Mouse (Mus musculus): ENCODE measurements around the gene Tshr. TPM values are rescaled to one million over a fixed set of nuclear protein-coding genes. Genes with fewer than 3 reads are reported as not detected.

Gene Tshr
- total and polyA plus RNA-seq, 2 experiments from 2014 or later = 0.53 to 0.55 TPM

- Histone ChIP-seq H3K27me3 (ENCODE audit: insufficient read depth, low read length) (no peaks in the 10 kb centered on the region), H3K36me3 (ENCODE audit: insufficient read depth, low read length) (no peaks in the 10 kb centered on the region), H3K27ac (ENCODE audit: low read depth, low read length) (no peak overlapping the region), H3K4me1 (ENCODE audit: insufficient read depth, low read length) (no peaks in the 10 kb centered on the region), H3K4me2 (ENCODE audit: low read depth, low read length, poor library complexity, severe bottlenecking) (no peak overlapping the region), H3K4me3 (ENCODE audit: low read depth, low read length) (no peak overlapping the region), H3K9ac (replicated peaks; ENCODE audit: low read length, poor library complexity, severe bottlenecking) (no peak overlapping the region), H3K9me3 (ENCODE audit: low read length) (no peaks in the 10 kb centered on the region)
- WGBS = 61% methylated on average over 6 of the region's 6 CpGs
- TF ChIP-seq CTCF (IDR thresholded peaks at IDR 0.05) = no peak
- ATAC-seq (ENCODE audit: low FRiP score) (no peak), DNase-seq (ENCODE audit: low spot score) (no peak)
Observed at GRCm38 (mm10) chr12:91513980-91514379, 129.6 kb downstream of the Tshr start.

- DNase-seq (ENCODE audit: low spot score) (peak; percentile 19), ATAC-seq (ENCODE audit: low FRiP score) (no peak)
- Histone ChIP-seq H3K36me3 (ENCODE audit: insufficient read depth, low read length) (no peaks in the 10 kb centered on the region), H3K27ac (ENCODE audit: low read depth, low read length) (no peak overlapping the region), H3K4me2 (ENCODE audit: low read depth, low read length, poor library complexity, severe bottlenecking) (no peak overlapping the region), H3K9me3 (ENCODE audit: low read length) (no peaks in the 10 kb centered on the region), H3K4me3 (ENCODE audit: low read depth, low read length) (no peak overlapping the region), H3K27me3 (ENCODE audit: insufficient read depth, low read length) (no peaks in the 10 kb centered on the region), H3K9ac (replicated peaks; ENCODE audit: low read length, poor library complexity, severe bottlenecking) (no peak overlapping the region), H3K4me1 (ENCODE audit: insufficient read depth, low read length) (no peaks in the 10 kb centered on the region)
- WGBS = 77% methylated on average over 3 of the region's 3 CpGs
- TF ChIP-seq CTCF (IDR thresholded peaks at IDR 0.05) = no peak
Observed at GRCm38 (mm10) chr12:91517808-91518207, 133.4 kb downstream of the Tshr start.

GRCm38 (mm10) chr12:91523626-91524025, 139.3 kb downstream of the Tshr start:
- H3K4me2 ChIP-seq (ENCODE audit: low read depth, low read length, poor library complexity, severe bottlenecking) = no peak overlapping the region
- no peaks in the 10 kb centered on the region for H3K4me1 ChIP-seq (ENCODE audit: insufficient read depth, low read length)
- H3K27me3 ChIP-seq (ENCODE audit: insufficient read depth, low read length) = no peaks in the 10 kb centered on the region
- H3K36me3 ChIP-seq (ENCODE audit: insufficient read depth, low read length) = no peaks in the 10 kb centered on the region
- TF ChIP-seq CTCF (IDR thresholded peaks at IDR 0.05) = no peak
- ATAC-seq (ENCODE audit: low FRiP score) = no peak
- 80% methylated on average over 3 of the region's 3 CpGs for WGBS
- no peak overlapping the region for H3K27ac ChIP-seq (ENCODE audit: low read depth, low read length)
- no peak for DNase-seq (ENCODE audit: low spot score)
- H3K4me3 ChIP-seq (ENCODE audit: low read depth, low read length) = no peak overlapping the region
- no peaks in the 10 kb centered on the region for H3K9me3 ChIP-seq (ENCODE audit: low read length)
- H3K9ac ChIP-seq (replicated peaks; ENCODE audit: low read length, poor library complexity, severe bottlenecking) = no peak overlapping the region

GRCm38 (mm10) chr12:91534514-91534913, 150.2 kb downstream of the Tshr start:
- Histone ChIP-seq H3K9me3 (ENCODE audit: low read length) (no peaks in the 10 kb centered on the region), H3K27me3 (ENCODE audit: insufficient read depth, low read length) (no peaks in the 10 kb centered on the region), H3K4me3 (ENCODE audit: low read depth, low read length) (no peak overlapping the region), H3K4me1 (ENCODE audit: insufficient read depth, low read length) (no peaks in the 10 kb centered on the region), H3K27ac (ENCODE audit: low read depth, low read length) (no peak overlapping the region), H3K4me2 (ENCODE audit: low read depth, low read length, poor library complexity, severe bottlenecking) (no peak overlapping the region), H3K36me3 (ENCODE audit: insufficient read depth, low read length) (no peaks in the 10 kb centered on the region), H3K9ac (replicated peaks; ENCODE audit: low read length, poor library complexity, severe bottlenecking) (no peak overlapping the region)
- DNase-seq (ENCODE audit: low spot score) = no peak
- WGBS = 85% methylated on average over 6 of the region's 6 CpGs
- no peak for ATAC-seq (ENCODE audit: low FRiP score)
- TF ChIP-seq CTCF (IDR thresholded peaks at IDR 0.05) = no peak

GRCm38 (mm10) chr12:91540202-91540601, 155.8 kb downstream of the Tshr start:
- no peak for TF ChIP-seq CTCF (IDR thresholded peaks at IDR 0.05)
- no peak for ATAC-seq (ENCODE audit: low FRiP score)
- no peak for DNase-seq (ENCODE audit: low spot score)
- Histone ChIP-seq H3K4me3 (ENCODE audit: low read depth, low read length) (no peak overlapping the region), H3K9ac (replicated peaks; ENCODE audit: low read length, poor library complexity, severe bottlenecking) (no peak overlapping the region), H3K9me3 (ENCODE audit: low read length) (no peaks in the 10 kb centered on the region), H3K27me3 (ENCODE audit: insufficient read depth, low read length) (no peaks in the 10 kb centered on the region), H3K36me3 (ENCODE audit: insufficient read depth, low read length) (no peaks in the 10 kb centered on the region), H3K4me2 (ENCODE audit: low read depth, low read length, poor library complexity, severe bottlenecking) (no peak overlapping the region), H3K27ac (ENCODE audit: low read depth, low read length) (no peak overlapping the region), H3K4me1 (ENCODE audit: insufficient read depth, low read length) (no peaks in the 10 kb centered on the region)
- WGBS = 95% methylated on average over 7 of the region's 7 CpGs

GRCm38 (mm10) chr12:91549471-91549870, 165.1 kb downstream of the Tshr start:
- H3K36me3 ChIP-seq (ENCODE audit: insufficient read depth, low read length) = no peaks in the 10 kb centered on the region

More at GRCm38 (mm10) chr12:91549471-91549870, 165.1 kb downstream of the Tshr start:
- no peak for ATAC-seq (ENCODE audit: low FRiP score)
- no peak for DNase-seq (ENCODE audit: low spot score)
- Histone ChIP-seq H3K27me3 (ENCODE audit: insufficient read depth, low read length) (no peaks in the 10 kb centered on the region), H3K27ac (ENCODE audit: low read depth, low read length) (no peak overlapping the region), H3K9me3 (ENCODE audit: low read length) (no peaks in the 10 kb centered on the region), H3K4me2 (ENCODE audit: low read depth, low read length, poor library complexity, severe bottlenecking) (no peak overlapping the region), H3K4me3 (ENCODE audit: low read depth, low read length) (no peak overlapping the region), H3K4me1 (ENCODE audit: insufficient read depth, low read length) (no peaks in the 10 kb centered on the region), H3K9ac (replicated peaks; ENCODE audit: low read length, poor library complexity, severe bottlenecking) (no peak overlapping the region)
- 63% methylated on average over 9 of the region's 9 CpGs for WGBS
- TF ChIP-seq CTCF (IDR thresholded peaks at IDR 0.05) = no peak
